Mouse (Mus musculus) lung, postnatal 10 days (tissue): ENCODE data around the gene Ankrd65.

Source experiments
- DNase-seq: peaks from one replicate; pipeline ENCODE4 v3.0.0; 2021

The Ankrd65 gene

DNA sequence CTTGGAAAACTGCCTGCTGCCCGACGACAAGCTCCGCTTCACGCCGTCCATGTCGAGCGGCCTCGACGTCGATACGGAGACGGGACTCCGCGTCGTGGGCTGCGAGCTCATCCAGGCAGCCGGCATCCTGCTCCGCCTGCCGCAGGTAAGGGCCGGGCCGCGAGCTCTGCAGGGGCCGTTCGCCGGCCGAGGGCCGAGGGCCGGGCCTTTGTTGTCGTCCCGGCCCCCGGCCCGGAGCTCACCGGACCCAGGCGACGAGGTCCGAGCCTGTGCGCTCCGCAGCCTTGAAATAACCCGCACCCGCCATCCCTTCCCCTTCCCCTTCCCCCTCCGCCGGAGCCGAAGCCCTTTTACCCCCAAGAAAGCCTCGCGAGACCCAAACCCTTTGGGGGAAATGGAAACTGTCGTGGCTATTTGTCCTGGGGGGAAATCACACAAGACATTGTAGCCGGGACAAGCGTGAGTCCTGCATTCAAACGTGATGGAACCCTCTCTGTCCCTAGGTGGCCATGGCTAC is 22.5 kb downstream of the Ankrd65 start:
- peak; percentile 65 for DNase-seq

DNA sequence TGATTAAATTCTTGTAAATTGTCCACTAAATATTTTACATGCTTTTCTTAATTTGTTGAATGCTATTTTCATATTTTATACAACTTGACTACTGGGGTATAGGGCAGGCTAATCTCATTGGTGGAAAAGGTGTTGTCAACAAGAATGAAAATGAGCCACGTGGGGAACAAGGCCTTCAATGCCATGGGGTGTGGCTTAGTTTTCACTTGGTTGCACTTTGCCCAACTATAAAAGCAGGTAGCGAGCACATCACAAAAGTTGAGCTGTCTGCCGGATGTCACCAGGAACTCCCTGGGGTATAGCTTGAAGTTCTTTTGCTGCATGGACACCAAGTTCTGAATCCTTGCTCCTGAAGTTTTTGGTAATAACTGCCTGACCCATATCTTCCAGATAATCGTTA is 27.3 kb downstream of the Ankrd65 start:
- DNase-seq, result no peak

DNA sequence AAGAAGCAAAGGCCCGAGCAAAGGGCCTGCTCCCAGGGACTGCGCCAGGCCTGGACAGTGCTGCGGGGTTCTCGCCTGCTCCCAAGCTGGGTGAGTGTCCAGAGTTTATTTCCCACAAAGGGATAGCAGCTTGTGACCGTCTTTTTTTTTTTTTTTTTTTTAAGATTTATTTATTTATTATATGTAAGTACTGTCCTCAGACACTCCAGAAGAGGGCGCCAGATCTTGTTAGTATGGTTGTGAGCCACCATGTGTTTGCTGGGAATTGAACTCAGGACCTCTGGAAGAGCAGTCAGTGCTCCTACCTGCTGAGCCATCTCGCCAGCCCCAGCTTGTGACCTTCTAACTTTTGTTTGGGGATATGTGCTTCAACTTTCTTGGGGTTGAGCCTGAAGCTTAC is 30.8 kb downstream of the Ankrd65 start:
- DNase-seq, result peak; percentile 56

DNA sequence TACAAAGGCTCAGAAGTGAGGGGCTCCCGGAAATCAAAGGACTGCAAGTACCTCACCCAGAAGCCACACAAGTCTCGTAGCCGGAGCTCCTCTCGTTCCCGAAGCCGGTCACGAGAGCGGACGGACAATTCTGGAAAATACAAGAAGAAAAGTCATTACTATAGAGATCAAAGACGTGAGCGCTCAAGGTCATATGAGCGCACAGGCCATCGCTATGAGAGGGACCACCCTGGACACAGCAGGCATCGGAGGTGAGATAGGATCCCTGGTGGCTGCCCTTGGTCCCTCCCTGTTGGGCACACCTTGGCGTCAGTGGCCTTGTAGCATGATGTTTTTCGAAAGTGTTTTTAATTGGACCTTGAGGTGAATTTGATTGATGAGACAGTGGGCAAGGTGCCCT is 33.2 kb downstream of the Ankrd65 start:
- DNase-seq, result no peak

DNA sequence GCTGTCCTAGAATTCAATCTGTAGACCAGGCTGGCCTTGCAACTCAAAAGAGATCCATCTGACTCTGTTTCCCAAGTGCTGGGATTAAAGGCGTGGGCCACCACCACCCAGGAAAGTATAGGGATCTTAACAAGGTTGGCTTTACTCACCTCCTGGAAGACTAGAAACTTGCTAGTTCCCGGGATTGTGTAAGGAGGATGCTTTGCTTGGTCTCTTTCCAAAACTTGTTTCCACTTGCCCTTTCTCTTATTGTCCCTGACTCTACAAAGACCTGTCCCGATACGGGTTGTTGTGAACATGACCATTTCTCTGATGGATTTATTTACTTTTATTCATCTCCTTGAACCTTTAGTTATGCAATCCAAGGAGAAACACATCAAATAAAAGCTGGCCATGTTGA is 39.6 kb downstream of the Ankrd65 start:
- DNase-seq, result no peak

DNA sequence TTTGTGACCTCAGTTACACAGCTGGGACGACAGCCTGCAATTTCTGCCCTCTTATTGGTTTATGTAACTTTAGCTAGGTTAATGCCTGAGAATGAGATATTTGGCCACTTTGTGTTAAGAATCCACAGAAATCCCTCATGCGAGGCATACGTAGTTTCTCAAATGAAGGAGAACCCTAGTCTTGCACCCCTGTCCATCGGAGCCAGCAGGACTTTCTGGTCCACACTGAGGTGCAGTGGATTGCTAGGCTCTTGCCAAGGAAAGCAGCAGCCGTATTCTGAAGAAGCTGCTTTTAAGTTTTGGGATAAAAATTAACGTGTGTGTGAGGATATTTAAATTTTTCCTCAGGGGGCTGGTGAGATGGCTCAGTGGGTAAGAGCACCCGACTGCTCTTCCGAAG is 40.4 kb downstream of the Ankrd65 start:
- no peak for DNase-seq

DNA sequence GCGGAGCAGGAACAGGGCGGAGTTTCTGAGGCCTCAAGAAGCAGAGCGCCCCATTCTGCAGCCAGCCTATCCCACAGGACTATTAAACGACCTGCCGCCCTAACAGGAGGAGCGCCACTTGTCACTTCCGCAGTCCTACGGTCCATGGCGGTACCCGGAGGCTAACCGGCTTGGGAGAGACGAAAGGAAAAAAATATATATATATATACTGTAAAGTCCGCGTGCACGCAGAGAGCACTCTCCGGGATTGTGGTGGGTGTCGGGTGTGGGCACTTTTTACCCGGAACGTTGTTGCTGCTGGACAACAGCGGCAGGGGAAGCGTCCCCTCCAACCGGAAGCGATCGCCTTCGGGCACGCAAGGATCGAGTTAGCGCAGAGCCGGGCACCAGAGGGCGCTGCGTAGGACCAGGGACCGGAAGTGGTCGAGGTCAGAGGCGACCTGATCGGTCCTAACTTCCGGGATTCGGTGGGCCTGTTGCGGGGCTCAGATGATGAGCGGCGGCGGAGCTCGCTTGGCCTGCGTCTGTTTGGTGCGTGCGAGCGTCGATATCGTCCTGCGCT is 41.0 kb downstream of the Ankrd65 start, which contains the start of gene Aurkaip1:
TSS of gene Aurkaip1 (plus strand) at position 68 of the 562 bp plus-strand sequence.
- DNase-seq, result peak; percentile 98

DNA sequence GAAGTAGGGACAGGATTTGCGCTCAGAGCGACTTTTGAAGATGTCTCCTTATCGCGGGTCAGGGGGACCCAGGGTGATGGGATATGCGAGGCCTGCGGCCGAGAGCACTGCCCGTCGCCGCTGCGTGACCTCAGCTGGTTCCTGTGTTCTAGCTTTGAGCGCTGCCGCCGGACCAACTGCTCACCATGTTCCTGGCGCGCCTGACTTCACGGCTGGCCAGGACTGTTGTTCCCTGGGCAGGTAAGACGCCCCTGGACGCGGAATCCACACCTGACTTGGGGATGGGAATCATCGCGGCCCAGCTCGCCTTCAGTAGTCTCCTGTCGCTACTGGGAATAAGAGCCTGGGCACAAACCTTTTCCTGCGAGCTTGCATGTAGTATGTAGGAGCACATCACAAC is 41.6 kb downstream of the Ankrd65 start:
- no peak for DNase-seq

DNA sequence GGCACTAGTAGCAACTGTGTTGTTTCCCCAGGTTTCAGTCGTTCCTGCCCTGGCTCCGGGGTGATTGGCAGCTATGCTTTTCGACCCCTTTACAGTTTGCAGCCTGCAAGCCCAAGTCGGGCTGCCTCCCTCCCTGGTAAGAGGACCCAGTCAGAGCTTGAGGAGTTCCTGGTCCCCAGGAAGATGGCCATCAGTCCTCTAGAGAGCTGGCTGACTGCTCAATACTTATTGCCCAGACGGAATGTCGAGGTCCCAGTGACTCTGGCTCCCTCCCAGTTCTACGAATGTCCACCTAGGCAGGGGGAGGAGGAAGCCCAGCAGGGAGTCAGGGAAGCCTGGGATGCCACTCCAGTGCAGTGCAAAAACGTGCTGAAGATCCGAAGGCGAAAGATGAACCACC is 42.1 kb downstream of the Ankrd65 start:
- DNase-seq, result no peak

DNA sequence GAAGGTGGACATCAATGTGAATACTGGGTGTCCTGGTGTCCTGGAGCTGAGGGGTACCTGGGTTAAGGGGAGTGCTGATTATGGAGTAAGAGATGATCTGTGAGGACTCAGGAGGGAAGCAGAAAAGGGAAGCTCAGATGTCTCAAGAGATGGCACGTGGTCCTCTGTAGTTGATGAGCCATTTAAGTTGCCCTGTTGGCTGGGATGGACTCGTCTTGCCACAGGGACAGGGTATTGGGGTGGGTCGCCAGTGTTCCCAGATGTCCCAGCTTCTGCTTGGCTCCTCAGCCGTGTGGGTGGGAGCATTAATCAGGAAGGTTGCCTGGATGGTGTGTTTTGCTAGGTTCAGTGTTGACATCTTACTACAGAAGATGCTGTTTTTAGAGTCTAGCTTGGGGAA is 43.0 kb downstream of the Ankrd65 start:
- DNase-seq, result no peak

DNA sequence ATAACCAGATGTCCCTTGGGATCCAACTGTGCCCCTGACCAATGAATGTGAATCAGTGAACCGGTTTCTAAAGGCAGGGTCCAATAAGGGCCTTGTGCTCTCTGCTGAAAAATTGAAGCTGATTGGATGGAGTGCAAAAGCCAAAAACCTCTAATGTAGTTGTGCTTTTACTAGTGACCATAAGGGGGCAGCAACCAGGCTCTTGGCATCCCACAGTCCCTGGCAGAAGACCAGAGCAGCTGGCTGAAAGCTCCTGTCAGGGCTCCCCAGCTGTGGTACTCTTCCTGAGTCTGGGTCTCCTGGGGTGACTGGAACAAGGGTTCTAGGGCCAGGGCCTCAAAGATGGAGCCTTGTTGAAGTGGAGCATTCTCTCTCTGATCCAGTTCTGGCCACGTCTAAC is 43.6 kb downstream of the Ankrd65 start:
- peak; percentile 92 for DNase-seq

DNA sequence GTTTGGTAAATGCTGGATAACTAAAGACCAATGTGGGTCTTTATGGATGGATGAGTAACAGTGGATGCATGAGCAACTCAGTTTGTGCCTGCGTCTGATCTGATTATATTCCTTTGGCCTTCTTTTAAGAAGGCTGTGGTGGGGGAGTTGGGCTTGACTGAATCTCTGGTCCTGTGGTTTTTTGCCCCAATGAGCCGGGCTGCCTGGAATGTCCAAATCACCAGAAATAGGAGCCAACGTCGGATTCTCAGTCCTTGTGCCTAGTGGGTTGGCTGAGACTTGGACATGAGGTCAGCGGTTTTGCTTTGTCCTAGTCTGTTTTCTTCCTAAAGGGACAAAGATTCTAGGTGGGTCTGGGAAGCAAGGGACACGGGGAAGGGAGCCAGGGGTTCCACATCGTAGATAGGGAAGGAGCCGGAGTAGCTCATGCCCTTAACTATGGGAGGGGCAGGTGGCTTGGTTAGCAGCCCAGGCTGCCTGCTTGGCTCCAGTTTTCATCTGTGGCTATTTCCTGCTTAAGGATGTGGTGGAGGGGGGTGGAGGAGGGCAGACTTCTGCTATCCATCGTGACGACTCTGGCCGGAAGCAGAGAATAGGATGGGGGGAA is 47.3 kb downstream of the Ankrd65 start:
- peak; percentile 81 for DNase-seq

DNA sequence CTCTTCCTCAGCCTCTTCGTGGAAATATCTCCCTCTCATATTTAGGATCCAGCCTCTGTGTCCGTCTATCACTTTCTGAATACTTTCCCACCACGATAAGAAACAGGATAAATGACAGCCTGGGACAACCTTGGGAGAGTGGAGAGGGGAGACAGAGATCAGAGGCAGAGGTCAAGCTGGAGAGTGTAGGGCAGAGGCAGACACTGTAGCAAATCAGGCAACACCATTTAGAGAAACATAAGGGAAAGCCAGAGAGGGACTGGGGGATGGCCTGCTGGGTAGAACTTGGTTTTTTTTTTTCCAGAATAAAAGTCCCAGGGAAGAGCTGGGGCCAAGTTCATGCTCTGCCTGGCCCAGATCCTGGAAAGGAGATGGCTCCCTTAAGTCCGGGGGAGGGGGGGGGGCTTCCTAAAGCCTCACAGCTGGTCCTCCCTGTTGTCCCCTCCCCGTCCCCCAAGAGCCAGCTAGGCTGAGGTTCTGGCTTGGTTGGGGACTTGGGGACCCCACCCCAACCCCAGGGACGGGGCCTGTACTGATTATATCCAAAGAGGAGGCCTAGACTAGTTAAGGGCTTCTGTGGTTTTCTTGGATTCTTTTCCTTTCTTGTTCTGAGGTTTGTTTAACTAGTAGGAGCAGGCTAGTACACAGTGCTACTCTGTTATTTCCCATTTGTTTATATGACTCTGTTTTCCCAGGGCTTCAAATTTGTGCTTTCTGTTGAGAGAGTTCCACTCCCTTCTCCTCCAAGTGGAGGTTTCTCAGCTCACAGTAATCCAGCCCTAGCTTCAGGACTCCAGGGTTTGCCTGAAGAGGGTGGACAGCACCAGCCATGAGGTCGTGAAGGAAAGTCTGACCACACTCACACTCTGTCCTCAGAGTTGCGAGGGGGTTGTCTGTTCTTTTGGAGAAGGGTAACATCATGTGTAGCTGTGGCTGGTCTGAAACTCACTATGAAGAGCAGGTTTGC is 48.2 kb downstream of the Ankrd65 start:
- DNase-seq, result peak; percentile 79

DNA sequence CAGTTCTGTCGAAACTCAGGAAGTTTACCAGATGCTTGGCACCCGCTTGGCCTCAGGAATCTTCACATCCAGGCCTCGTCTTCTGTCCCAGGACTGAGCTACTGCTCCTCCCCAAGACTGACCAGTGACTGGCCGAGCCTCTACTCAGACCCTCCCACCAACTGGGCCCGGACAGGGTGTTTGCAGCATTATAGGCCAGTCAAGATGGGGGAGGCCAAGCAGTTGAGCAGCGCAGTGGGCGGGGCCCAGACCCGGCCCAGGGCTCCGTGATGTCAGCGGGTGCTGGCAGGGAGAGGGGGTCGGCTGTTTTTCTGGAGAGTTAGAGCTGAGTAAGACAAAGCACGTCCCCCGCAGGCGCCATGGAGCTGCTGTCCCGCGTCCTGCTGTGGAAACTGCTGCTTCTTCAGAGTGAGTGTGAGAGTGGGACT is 49.3 kb downstream of the Ankrd65 start, which contains the start of gene Mxra8:
TSS of gene Mxra8 (plus strand) at position 198 of the 428 bp plus-strand sequence.
- DNase-seq, result peak; percentile 97

DNA sequence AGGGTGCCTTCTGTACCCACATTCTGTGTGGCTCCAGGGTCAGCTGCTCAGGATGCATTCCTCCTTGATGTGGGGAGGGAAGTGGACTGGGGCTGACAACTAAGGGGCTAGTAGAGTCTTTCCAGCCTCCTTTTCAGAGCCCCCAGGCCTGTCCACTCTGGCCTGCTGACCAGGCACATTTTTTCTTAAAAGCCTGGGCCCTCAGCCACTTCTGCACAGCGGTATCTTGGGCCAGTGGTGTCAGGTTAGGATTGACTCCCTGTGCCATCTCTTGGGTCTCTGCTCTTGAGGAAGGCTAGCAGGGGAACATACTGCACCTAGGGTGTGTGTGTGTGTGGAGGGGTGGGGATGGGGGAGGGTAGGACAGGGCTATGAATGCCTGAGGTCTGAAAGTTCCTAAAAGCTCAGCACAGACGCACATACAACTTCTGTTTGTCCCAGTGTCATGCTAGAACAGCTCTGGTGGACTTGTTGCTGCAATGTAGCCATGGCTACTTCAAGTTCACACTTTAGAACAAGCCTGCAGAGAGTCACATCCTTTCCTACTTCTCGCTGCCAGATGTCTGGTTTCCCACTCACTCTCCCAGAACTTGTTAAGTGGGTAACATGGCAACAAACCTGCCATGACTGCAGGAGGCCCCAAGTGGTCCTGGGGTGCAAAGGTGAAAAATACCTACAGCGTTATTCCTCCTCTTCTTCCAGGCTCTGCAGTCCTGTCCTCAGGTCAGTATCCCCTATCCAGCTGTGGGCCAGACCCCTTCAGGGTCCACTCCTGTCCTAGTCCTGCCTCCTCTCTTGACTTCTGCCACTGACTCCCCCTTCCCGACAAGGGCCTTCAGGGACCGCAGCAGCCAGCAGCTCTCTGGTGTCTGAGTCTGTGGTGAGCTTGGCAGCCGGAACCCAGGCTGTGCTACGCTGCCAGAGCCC is 50.1 kb downstream of the Ankrd65 start:
- peak; percentile 30 for DNase-seq

DNA sequence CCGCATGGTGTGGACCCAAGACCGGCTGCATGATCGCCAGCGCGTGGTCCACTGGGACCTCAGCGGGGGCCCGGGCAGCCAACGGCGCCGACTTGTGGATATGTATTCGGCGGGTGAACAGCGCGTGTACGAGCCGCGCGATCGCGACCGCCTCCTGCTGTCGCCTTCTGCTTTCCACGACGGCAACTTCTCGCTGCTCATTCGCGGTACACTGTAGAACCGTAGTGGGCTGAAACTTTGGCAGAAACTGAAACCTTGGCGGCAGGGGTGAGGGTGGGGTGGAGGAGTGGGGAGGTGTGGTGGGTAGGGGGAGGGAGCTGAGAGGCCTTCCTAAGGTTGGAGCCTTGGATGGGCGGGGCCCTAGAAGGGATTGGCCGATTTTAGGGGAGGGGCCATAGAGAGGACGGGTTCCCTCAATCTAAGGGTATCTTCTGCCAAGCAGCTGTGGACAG is 50.8 kb downstream of the Ankrd65 start:
- peak; percentile 88 for DNase-seq

DNA sequence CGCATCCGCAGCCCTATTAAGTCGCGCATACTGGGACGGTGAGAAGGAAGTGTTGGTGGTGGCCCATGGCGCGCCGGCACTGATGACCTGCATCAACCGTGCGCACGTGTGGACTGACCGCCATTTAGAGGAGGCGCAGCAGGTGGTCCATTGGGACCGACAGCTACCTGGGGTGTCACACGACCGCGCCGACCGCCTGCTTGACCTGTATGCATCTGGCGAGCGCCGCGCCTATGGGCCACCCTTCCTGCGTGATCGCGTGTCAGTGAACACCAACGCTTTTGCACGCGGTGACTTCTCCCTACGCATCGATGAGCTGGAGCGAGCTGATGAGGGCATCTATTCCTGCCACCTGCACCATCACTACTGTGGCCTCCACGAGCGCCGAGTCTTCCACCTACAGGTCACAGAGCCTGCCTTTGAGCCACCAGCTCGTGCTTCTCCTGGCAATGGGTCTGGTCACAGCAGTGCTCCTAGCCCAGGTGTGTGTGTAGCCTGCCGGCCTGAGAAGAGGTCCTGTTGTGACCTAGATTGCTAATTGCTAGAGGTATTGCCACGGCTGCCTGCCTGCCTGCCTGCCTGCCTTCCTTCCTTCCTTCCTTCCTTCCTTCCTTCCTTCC is 51.5 kb downstream of the Ankrd65 start:
- DNase-seq, result no peak

DNA sequence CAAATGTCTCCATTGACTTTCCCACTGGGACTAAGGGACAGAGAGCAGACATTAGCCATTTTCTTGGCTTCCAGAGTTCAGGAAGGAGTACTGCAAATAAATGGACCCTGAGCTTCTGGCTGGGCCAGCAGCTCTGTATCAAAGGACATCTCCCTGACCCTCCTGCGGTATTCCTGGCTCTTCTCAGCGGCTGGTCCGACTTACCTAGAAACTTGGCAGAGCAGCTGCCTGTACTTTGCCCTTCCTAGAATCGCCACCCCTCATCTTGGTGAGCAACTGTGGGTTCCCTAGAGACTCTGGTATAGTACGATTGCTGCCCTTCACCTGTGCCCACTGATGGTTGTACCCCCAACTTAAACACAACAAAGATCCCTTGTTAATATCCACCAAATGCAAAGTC is 53.0 kb downstream of the Ankrd65 start:
- DNase-seq, result no peak

DNA sequence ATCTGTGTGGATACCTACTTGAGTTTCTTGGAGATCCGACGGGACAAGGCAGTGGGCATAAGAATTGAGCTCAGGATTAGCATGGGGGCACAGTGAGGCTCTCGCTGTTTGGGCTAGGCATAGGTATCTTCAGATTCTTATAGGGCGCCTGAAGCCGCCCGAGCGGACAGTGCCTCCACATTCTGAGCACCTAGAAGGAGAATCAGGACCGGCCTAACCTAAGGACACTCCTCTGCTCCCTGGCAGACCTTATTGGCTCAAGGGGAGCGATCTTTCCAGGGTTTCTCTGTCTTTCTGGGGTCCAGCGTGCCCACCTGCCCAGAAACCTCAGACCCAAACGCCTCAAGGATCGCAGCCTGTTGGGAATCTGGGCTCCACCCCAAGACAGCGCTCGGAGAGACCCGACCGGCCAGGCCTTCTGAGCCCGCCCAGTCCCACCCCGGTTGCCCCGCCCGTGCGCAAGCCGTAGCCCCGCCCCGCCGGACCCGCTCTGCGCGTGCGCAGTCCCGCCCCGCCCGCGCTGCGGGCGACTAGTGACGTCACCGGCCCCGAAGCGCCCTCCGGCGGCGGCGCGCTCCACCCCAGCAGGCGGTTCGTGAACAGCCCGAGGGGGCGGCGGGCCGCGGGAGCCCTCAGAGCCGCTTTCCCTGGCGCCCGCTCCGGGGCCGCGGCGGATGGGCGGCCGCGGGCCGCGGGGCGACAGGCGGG is 56.8 kb downstream of the Ankrd65 start, which contains the start of gene Dvl1:
TSS of gene Dvl1 (plus strand) at position 532 of the 708 bp plus-strand sequence.
- peak; percentile 92 for DNase-seq

DNA sequence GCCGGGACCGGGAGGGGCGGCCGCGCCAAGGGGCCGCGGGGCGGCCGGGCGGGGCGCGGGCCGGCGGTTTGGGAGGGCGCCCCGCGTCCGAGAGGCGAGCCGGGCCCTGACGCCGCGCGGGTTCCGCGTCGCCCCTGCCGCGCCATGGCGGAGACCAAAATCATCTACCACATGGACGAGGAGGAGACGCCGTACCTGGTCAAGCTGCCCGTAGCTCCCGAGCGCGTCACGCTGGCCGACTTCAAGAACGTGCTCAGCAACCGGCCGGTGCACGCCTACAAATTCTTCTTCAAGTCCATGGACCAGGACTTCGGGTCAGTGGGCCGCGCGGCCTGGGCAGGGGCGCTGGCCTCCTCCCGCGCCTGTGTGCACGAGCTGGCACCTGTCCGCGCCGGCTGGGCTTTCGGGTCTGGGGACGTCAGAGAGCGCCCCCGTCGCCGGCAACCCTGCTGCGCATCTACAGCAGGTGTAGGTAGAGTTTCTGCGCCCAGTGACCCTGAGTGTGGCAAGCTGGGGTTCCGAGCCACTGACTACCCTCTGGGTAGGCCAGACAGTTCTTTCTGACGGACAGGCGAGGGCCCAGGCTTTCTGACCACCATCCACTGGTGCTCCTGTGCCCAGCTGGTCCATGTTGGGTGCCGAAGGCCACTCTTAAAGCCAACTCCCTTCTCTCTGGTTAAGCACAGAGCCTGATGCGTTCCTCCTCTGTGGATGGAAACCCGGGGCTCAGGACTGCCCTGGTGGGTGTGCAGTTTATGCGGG is 57.5 kb downstream of the Ankrd65 start:
- peak; percentile 54 for DNase-seq
